Mouse (Mus musculus): Measurements from ENCODE around the gene Dusp9. TPM values are rescaled to one million over a fixed set of nuclear protein-coding genes. Genes with fewer than 3 reads are reported as not detected.

Dusp9 gene
- polyA plus RNA-seq, 1 experiment = 2.9 TPM

DNA sequence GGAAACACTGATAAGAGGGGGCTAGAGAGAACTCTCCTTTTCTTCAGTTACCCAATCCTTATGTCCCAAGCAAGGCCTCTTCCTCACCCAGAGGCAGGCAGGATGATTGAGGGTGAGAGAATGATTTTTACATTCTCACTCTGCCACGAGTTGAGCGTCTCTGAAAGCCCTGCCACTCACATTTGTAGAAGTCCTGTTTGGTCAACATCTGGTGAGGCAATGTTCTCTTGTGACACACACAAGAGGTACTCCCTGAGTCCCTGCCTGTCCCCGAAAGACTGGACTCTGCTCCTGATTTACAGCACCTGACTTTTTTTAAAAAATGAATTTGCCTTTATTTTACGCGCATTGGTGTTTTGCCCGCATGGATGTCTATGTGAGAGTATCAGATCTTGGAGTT lies 14.2 kb downstream of the Dusp9 start:
- H3K79me2 ChIP-seq (ENCODE audit: control insufficient read depth, insufficient read depth) = no peaks in the 10 kb centered on the region
- H3ac ChIP-seq (ENCODE audit: control insufficient read depth, insufficient read length) = no peak overlapping the region
- no peak overlapping the region for H3K4me3 ChIP-seq
- H3K4me2 ChIP-seq (ENCODE audit: low read depth) = no peak overlapping the region
- H3K27me3 ChIP-seq (ENCODE audit: control insufficient read depth, insufficient read depth, insufficient read length) = no peaks in the 10 kb centered on the region
- TF ChIP-seq CEBPB (IDR thresholded peaks at IDR 0.05; ENCODE audit: insufficient read depth, poor library complexity, severe bottlenecking) (no peak), REST (IDR thresholded peaks at IDR 0.05; ENCODE audit: insufficient read depth, insufficient read length) (no peak), MAX (IDR thresholded peaks at IDR 0.05; ENCODE audit: low read depth) (no peak), TCF12 (IDR thresholded peaks at IDR 0.05; ENCODE audit: insufficient read depth, poor library complexity, severe bottlenecking) (no peak), E2F4 (IDR thresholded peaks at IDR 0.05; ENCODE audit: insufficient read depth) (no peak), POLR2A (IDR thresholded peaks at IDR 0.05; ENCODE audit: insufficient read length, low read depth) (no peak), TCF3 (IDR thresholded peaks at IDR 0.05; ENCODE audit: insufficient read length, low read depth) (no peak), USF1 (IDR thresholded peaks at IDR 0.05; ENCODE audit: low read depth) (no peak), SRF (IDR thresholded peaks at IDR 0.05; ENCODE audit: control insufficient read depth, insufficient read length, low read depth) (no peak), POLR2AphosphoS2 (IDR thresholded peaks at IDR 0.05; ENCODE audit: insufficient read length, low read depth) (no peak), MYOG (IDR thresholded peaks at IDR 0.05; ENCODE audit: control insufficient read depth in 1 of 3, insufficient read depth in 1 of 3, insufficient read length in 2 of 3, low read depth in 2 of 3) (no peak), MYOD1 (IDR thresholded peaks at IDR 0.05; ENCODE audit: control insufficient read depth in 1 of 3, insufficient read length in 2 of 3, low read depth in 2 of 3) (no peak)
- no peaks in the 10 kb centered on the region for H3K36me3 ChIP-seq (ENCODE audit: control insufficient read depth, insufficient read depth)

- Histone ChIP-seq H3ac (ENCODE audit: control insufficient read depth, insufficient read length) (no peak overlapping the region), H3K27me3 (ENCODE audit: control insufficient read depth, insufficient read depth, insufficient read length) (no peaks in the 10 kb centered on the region), H3K4me2 (ENCODE audit: low read depth) (no peak overlapping the region), H3K36me3 (ENCODE audit: control insufficient read depth, insufficient read depth) (no peaks in the 10 kb centered on the region), H3K79me2 (ENCODE audit: control insufficient read depth, insufficient read depth) (no peaks in the 10 kb centered on the region), H3K4me3 (no peak overlapping the region)
- TF ChIP-seq E2F4 (IDR thresholded peaks at IDR 0.05; ENCODE audit: insufficient read depth) (no peak), MAX (IDR thresholded peaks at IDR 0.05; ENCODE audit: low read depth) (no peak), MYOD1 (IDR thresholded peaks at IDR 0.05; ENCODE audit: control insufficient read depth in 1 of 3, insufficient read length in 2 of 3, low read depth in 2 of 3) (no peak), POLR2A (IDR thresholded peaks at IDR 0.05; ENCODE audit: insufficient read length, low read depth) (no peak), TCF3 (IDR thresholded peaks at IDR 0.05; ENCODE audit: insufficient read length, low read depth) (no peak), CEBPB (IDR thresholded peaks at IDR 0.05; ENCODE audit: insufficient read depth, poor library complexity, severe bottlenecking) (no peak), USF1 (IDR thresholded peaks at IDR 0.05; ENCODE audit: low read depth) (no peak), POLR2AphosphoS2 (IDR thresholded peaks at IDR 0.05; ENCODE audit: insufficient read length, low read depth) (no peak)
These were observed 15.0 kb downstream of the Dusp9 start for GRCm38 (mm10) chrX:73654177-73654576.

GRCm38 (mm10) chrX:73655529-73655928 lies 16.3 kb downstream of the Dusp9 start:
- no peak overlapping the region for H3K4me3 ChIP-seq
- H3K27me3 ChIP-seq (ENCODE audit: control insufficient read depth, insufficient read depth, insufficient read length) = peaks cover 8% of the 10 kb centered on the region
- TF ChIP-seq TCF12 (IDR thresholded peaks at IDR 0.05; ENCODE audit: insufficient read depth, poor library complexity, severe bottlenecking) (no peak), CEBPB (IDR thresholded peaks at IDR 0.05; ENCODE audit: insufficient read depth, poor library complexity, severe bottlenecking) (no peak), POLR2AphosphoS2 (IDR thresholded peaks at IDR 0.05; ENCODE audit: insufficient read length, low read depth) (no peak), POLR2A (IDR thresholded peaks at IDR 0.05; ENCODE audit: insufficient read length, low read depth) (no peak), MAX (IDR thresholded peaks at IDR 0.05; ENCODE audit: low read depth) (no peak), MYOG (IDR thresholded peaks at IDR 0.05; ENCODE audit: control insufficient read depth in 1 of 3, insufficient read depth in 1 of 3, insufficient read length in 2 of 3, low read depth in 2 of 3) (no peak), REST (IDR thresholded peaks at IDR 0.05; ENCODE audit: insufficient read depth, insufficient read length) (no peak), TCF3 (IDR thresholded peaks at IDR 0.05; ENCODE audit: insufficient read length, low read depth) (no peak), E2F4 (IDR thresholded peaks at IDR 0.05; ENCODE audit: insufficient read depth) (no peak), USF1 (IDR thresholded peaks at IDR 0.05; ENCODE audit: low read depth) (no peak), MYOD1 (IDR thresholded peaks at IDR 0.05; ENCODE audit: control insufficient read depth in 1 of 3, insufficient read length in 2 of 3, low read depth in 2 of 3) (no peak)
- H3K4me2 ChIP-seq (ENCODE audit: low read depth) = no peak overlapping the region
- no peaks in the 10 kb centered on the region for H3K36me3 ChIP-seq (ENCODE audit: control insufficient read depth, insufficient read depth)
- no peaks in the 10 kb centered on the region for H3K79me2 ChIP-seq (ENCODE audit: control insufficient read depth, insufficient read depth)
- no peak overlapping the region for H3ac ChIP-seq (ENCODE audit: control insufficient read depth, insufficient read length)

GRCm38 (mm10) chrX:73658391-73658790 lies 19.2 kb downstream of the Dusp9 start:
- Histone ChIP-seq H3K79me2 (ENCODE audit: control insufficient read depth, insufficient read depth) (no peaks in the 10 kb centered on the region), H3K36me3 (ENCODE audit: control insufficient read depth, insufficient read depth) (no peaks in the 10 kb centered on the region), H3K4me2 (ENCODE audit: low read depth) (no peak overlapping the region), H3K4me3 (no peak overlapping the region), H3ac (ENCODE audit: control insufficient read depth, insufficient read length) (no peak overlapping the region), H3K27me3 (ENCODE audit: control insufficient read depth, insufficient read depth, insufficient read length) (peaks cover 8% of the 10 kb centered on the region)
- TF ChIP-seq POLR2A (IDR thresholded peaks at IDR 0.05; ENCODE audit: insufficient read length, low read depth) = no peak
- no peak for TF ChIP-seq CEBPB (IDR thresholded peaks at IDR 0.05; ENCODE audit: insufficient read depth, poor library complexity, severe bottlenecking)
- TF ChIP-seq TCF3 (IDR thresholded peaks at IDR 0.05; ENCODE audit: insufficient read length, low read depth) = no peak

DNA sequence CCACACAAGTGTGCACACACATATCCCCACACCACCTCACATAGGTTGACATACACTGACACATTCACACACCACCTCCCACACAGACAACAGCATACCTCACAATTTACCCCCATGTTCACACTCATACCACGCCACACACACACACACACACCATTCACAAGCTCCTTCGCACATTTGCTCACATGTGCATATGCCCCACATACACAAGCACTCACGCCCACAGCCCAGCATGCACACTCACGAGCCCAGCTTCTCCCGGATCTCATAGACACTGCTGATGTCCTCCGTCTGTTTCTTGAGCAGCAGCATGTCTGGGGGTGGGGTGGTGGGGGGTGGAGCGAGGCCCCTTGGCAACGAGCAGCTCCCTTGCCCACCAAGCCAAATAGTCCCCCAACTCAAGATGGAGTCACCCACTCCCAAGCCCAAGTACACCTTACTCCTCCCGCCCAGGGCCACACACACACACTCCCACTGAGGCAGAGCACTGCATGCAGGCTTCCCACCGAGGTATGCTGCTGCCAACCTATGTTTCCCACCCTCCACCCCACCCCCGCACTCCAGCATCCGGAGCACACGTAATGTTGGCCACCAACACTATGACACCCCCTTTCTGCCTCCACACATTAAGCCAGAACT lies 19.8 kb downstream of the Dusp9 start:
- Histone ChIP-seq H3ac (ENCODE audit: control insufficient read depth, insufficient read length) (no peak overlapping the region), H3K4me2 (ENCODE audit: low read depth) (no peak overlapping the region), H3K4me3 (no peak overlapping the region), H3K27me3 (ENCODE audit: control insufficient read depth, insufficient read depth, insufficient read length) (peaks cover 8% of the 10 kb centered on the region), H3K79me2 (ENCODE audit: control insufficient read depth, insufficient read depth) (no peaks in the 10 kb centered on the region), H3K36me3 (ENCODE audit: control insufficient read depth, insufficient read depth) (no peaks in the 10 kb centered on the region)
- TF ChIP-seq USF1 (IDR thresholded peaks at IDR 0.05; ENCODE audit: low read depth) (no peak), CEBPB (IDR thresholded peaks at IDR 0.05; ENCODE audit: insufficient read depth, poor library complexity, severe bottlenecking) (no peak), E2F4 (IDR thresholded peaks at IDR 0.05; ENCODE audit: insufficient read depth) (no peak), POLR2AphosphoS2 (IDR thresholded peaks at IDR 0.05; ENCODE audit: insufficient read length, low read depth) (no peak), TCF12 (IDR thresholded peaks at IDR 0.05; ENCODE audit: insufficient read depth, poor library complexity, severe bottlenecking) (no peak), MAX (IDR thresholded peaks at IDR 0.05; ENCODE audit: low read depth) (no peak), MYOG (IDR thresholded peaks at IDR 0.05; ENCODE audit: control insufficient read depth in 1 of 3, insufficient read depth in 1 of 3, insufficient read length in 2 of 3, low read depth in 2 of 3) (no peak), TCF3 (IDR thresholded peaks at IDR 0.05; ENCODE audit: insufficient read length, low read depth) (no peak), REST (IDR thresholded peaks at IDR 0.05; ENCODE audit: insufficient read depth, insufficient read length) (no peak), SRF (IDR thresholded peaks at IDR 0.05; ENCODE audit: control insufficient read depth, insufficient read length, low read depth) (no peak)
